Mouse (Mus musculus): ENCODE results near the gene Tiam2. TPM values are rescaled to one million over a fixed set of nuclear protein-coding genes. Genes with fewer than 3 reads are reported as not detected.

Tiam2 gene
- polyA plus RNA-seq (2015; fragmentation: Illumina TruSeq; extraction: RNeasy Lipid Tissue Mini Kit (QIAGEN cat#74804); ENCODE audit: insufficient read depth, low read depth, low replicate concordance), result 0.39 TPM

DNA sequence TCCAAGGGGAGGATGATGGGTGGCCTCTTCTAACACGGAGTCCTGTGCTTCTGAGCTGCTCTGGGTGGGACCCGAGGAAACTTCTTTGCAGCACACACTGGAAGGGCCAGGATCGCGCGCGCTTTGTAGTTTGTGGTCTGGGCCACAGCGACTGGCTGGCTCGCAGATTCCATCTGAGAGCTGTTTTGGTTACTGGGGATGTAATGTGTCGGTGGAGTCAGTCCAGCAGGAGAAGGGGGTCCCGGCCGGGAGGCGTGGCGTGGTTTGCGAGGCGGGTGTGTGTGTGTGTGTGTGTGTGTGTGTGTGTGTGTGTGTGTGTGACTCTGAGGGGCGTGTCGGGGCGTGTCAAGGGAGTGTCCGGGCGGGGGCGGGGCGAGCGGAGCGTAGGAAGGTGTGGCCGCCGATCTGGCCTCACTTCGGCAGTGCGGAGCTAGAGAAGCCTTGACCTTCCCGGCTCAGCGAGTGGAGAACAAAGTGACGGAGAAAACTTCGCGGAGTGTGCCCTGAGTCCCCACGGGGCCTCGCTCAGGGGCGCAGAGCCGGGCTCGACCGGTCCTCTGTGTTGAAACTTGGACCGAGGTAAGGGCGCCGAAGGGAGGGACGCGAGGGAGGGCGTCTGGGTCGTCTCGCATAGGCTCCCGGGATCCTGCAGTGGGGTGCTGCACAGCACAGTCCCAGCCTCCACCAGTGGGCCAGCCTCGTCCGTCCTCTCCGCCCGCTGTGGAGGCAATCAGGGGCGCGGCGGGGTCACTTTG lies at the start of gene Tiam2:
Tiam2 (plus strand) TSS at position 426 of the 755 bp plus-strand sequence.

DNA sequence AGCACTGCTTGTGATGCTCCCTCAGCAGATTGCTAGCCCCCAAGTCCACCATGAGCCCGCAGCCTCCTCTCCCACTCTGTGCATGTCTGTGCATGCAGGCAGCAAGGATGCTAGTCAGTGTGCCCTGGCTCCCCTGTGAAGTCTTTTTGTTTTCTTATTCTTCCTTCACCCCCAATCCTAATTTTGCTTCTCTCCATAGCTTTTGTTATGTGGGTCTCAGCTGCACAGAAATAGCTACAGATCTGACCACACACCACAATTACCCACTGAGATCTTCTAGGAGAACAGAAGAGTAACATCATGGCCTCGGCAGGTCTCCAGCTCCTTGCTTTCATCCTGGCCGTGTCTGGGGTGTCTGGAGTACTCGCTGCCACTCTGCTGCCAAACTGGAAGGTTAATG lies 205.9 kb downstream of the Tiam2 start, which contains the start of gene Cldn20:
Cldn20 (plus strand) TSS at position 301 of the 400 bp plus-strand sequence.

GRCm38 (mm10) chr17:3557331-3558311 lies 231.2 kb downstream of the Tiam2 start, which contains the start of gene Tfb1m:
Gene Tfb1m, minus strand, starts transcription at chr17:3557781.

Other genes starting within 250 kb of the Tiam2 start
- 6.1 TPM for gene Scaf8, start 211.6 kb upstream of the Tiam2 start, polyA plus RNA-seq (2015; fragmentation: Illumina TruSeq; extraction: RNeasy Lipid Tissue Mini Kit (QIAGEN cat#74804); ENCODE audit: insufficient read depth, low read depth, low replicate concordance)
- gene Cldn20, start 206.0 kb downstream of the Tiam2 start, polyA plus RNA-seq (2015; fragmentation: Illumina TruSeq; extraction: RNeasy Lipid Tissue Mini Kit (QIAGEN cat#74804); ENCODE audit: insufficient read depth, low read depth, low replicate concordance), result not detected
- 2.8 TPM for gene Tfb1m, start 231.2 kb downstream of the Tiam2 start, polyA plus RNA-seq (2015; fragmentation: Illumina TruSeq; extraction: RNeasy Lipid Tissue Mini Kit (QIAGEN cat#74804); ENCODE audit: insufficient read depth, low read depth, low replicate concordance)

Data from pancreas, adult 10 weeks (tissue).